Mouse (Mus musculus): ENCODE measurements at regions not wholly inside any gene's neighbourhood (a gene's known extent, or its start where the extent isn't known, plus 50 kb on each side); places are given as distances from the start of the nearest gene placed in this dataset.
A peak's percentile ranks its signal among the peaks of the same experiment; 100 is the strongest.

GRCm38 (mm10) chr7:117106691-117107191 lies 274.0 kb upstream of the Xylt1 start:
- no peak for DNase-seq (ENCODE audit: low spot score in 2 of 2)

- DNase-seq (ENCODE audit: low spot score in 2 of 2): no peak
Measured at GRCm38 (mm10) chr7:117108391-117108790, 272.4 kb upstream of the Xylt1 start.

DNA sequence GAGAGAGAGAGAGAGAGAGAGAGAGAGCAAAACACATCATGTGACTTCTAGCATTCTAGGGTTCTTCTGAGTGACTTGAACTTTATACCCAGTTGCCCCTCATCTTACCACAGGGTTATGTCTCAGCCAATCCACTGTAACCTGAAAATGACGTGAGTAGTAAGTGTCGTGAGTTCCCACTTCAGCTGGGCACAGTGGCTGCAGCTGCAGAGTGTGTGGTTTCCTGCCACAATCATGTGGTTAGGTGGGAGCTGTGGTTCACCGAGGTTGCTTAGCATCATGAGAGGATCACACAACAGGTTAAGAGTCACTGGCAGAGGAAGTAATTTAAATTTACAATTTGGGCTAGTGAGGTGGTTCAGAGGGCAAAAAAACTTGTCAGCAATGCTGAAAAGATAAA lies 253.1 kb upstream of the Xylt1 start:
- peak in 1 of 2 experiments; percentile 26 for DNase-seq (ENCODE audit: low spot score in 2 of 2)

- no peak for DNase-seq (ENCODE audit: low spot score in 2 of 2)
Measured at GRCm38 (mm10) chr7:117134869-117135268, 245.9 kb upstream of the Xylt1 start.

DNA sequence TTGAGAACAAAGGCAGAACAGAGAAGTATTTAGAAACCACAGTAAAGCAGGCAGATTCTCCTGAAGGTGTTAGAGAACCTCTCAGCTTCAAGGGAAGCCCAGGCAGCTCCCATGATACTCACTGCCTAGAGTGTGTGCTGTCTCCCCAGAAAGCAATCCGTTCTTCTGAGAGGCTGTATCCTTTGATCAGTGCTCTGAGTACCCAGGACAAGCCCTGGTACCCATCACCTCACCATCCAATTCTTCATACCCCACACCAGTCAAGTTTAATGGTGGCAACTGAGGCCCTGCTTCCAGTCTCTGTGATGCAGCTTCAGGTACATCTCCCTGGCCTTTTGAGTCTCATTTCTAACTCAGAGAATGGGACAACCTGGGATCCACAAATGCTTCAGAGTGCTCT lies 242.1 kb upstream of the Xylt1 start:
- DNase-seq (ENCODE audit: low spot score in 2 of 2): no peak

GRCm38 (mm10) chr7:117139245-117139970 lies 241.4 kb upstream of the Xylt1 start:
- DNase-seq (ENCODE audit: low spot score in 2 of 2): no peak

DNA sequence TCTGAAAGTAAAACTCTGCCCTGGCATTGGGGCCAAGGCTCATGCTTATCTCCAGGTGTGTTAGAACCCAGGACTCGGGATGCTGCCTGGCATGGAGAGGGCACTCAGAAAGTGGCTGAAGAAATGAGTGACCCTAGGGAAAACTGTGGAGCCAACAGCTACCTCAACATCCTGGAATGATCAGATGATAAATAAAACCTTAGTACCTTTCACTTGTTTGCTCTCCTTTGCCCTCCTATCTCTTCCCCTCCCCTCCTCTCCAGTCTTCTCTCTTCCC lies 240.9 kb upstream of the Xylt1 start:
- no peak for DNase-seq (ENCODE audit: low spot score in 2 of 2)

DNA sequence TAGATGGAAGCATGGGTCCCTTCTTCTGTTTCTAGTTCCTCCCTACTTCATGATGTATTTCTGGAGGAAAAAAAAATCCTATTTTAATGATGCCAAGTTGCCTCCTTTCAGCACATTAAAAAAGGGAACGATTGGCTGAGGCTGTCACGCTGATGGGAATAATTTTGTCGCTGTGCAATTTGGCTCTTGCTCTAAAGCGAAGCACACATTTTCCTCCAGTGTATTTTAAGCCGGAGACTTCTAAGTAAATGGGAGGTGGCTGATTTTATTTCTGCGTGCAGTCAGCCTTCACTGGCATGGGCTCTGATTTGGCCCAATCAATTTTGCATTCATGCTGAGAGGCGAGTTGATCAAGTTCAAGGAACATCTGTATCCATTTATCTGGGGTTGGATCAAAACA lies 234.0 kb upstream of the Xylt1 start:
- no peak for DNase-seq (ENCODE audit: low spot score in 2 of 2)

- no peak for DNase-seq (ENCODE audit: low spot score in 2 of 2)
Measured at GRCm38 (mm10) chr7:117150355-117150754, 230.4 kb upstream of the Xylt1 start.

DNA sequence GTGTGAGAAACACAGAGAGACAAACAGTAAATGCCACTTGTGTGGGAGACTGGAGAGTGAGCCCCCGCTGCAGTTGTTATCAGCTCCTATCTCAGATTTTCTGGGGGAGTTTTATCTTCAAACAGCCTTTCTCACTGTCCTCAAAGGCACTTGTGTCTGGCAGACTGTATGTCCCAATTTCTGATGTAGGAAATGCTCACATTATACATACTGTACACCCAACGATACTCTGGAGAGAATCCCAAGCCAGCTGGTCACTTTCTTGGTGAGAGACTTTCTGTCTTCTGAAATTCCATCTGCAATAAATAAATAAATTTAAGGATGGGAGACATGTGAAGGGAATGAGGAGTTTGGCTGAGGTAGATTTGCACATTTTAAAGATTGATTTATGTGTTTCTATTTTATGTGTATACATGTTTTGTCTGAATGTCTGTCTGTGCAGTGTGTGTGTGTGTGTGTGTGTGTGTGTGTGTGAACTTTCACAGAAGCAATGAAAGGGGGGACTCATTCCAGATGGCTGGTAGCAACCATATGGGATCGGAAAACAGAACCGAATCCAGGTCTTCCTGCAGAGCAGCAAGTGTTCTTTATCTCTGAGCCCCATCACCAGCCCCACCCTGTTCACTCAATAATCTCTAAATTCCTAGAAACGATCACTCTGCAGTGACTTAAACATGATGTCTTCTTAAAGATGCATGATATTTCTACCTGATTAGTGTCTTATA lies 226.8 kb upstream of the Xylt1 start:
- no peak for DNase-seq (ENCODE audit: low spot score in 2 of 2)

DNA sequence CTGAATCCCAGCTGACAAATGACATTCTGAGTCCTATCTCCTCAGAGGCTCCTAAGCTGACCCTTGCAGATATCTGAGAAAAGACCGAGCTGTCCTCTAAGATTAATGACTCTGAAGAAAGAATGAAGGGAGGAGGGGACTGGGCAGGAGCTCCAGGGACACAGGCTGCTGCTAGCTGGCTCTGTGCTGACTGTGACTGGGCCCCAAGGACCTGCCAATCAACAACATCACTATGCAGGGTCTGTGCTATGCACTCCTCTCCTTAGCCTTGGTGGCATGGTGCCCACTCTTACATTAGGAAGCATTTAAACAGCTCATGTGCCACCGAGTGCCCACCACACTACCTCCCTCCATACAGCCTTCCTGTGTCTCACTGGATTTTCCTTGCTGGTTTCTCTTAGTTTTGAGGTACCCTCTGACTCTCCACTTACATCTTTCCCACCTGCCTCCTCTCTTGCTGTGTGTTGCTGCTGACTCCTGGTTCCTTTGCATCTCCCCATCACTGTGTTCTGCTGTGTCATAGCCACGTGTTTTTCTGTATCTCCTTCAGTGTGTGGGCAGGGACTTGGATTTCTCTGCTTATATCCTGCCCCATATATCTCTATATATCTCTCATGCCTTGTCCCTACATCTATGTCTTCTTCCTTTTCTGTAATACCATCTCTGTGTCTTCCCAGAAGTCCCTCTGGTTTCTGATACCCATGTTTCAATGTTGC lies 219.4 kb upstream of the Xylt1 start:
- no peak for DNase-seq (ENCODE audit: low spot score in 2 of 2)

DNA sequence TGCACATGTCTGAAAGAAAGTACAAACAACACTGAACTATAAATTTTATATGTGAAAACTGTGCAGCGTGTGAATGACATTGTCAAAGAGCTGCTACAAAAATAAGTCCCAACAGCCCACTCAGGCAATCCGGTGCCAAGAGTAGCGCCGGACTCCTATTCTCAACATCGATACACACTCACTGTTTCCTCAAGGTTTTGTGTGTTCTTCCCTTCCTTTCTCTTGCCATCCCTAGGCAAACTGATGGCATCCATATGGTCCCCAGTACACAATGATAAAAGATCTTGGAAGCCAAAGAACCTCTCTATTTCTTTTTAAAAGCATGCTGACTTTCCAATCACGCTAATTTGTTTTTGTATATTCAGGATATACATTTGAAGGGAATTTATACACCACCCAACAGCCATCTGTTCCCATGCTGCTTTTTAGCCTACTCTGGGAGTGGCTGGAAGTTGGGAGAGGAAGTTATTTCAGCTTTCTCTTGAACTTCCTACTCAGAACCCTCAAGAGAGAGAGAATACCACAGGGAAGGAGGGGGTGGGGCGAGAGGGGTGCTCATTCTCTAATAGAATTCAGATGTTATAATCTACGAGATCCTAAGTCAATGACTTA lies 205.9 kb upstream of the Xylt1 start:
- DNase-seq (ENCODE audit: low spot score in 2 of 2): no peak

GRCm38 (mm10) chr7:117184011-117184410 lies 196.8 kb upstream of the Xylt1 start:
- no peak for DNase-seq (ENCODE audit: low spot score in 2 of 2)

- DNase-seq (ENCODE audit: low spot score in 2 of 2): no peak
Measured at GRCm38 (mm10) chr7:117185891-117186290, 194.9 kb upstream of the Xylt1 start.

- no peak for DNase-seq (ENCODE audit: low spot score in 2 of 2)
Measured at GRCm38 (mm10) chr7:117196611-117197010, 184.2 kb upstream of the Xylt1 start.

GRCm38 (mm10) chr7:117226294-117226693 lies 154.5 kb upstream of the Xylt1 start:
- no peak for DNase-seq (ENCODE audit: low spot score in 2 of 2)

GRCm38 (mm10) chr7:117229619-117230018 lies 151.2 kb upstream of the Xylt1 start:
- DNase-seq (ENCODE audit: low spot score in 2 of 2): no peak

- DNase-seq (ENCODE audit: low spot score in 2 of 2): no peak
Measured at GRCm38 (mm10) chr7:117256819-117257218, 124.0 kb upstream of the Xylt1 start.

DNA sequence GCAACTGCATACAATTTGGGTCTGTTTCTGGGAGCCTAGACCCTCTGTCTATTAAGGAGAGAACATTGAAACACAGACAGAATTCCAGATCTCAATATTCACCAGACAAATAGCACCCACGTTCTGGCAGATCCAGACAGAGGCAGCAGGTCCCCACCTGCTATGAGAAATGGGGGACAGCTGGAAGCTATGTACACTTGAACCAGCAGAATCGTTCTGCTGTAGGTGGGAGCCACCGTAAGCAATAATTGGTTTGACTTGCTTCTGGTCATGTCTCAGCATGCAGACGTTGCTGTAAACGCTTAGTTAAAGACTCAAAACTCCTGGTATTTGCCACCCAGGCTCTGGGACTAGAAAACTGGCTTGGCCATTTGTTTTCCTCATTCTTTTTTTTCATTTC lies 122.2 kb upstream of the Xylt1 start:
- DNase-seq (ENCODE audit: low spot score in 2 of 2): no peak

DNA sequence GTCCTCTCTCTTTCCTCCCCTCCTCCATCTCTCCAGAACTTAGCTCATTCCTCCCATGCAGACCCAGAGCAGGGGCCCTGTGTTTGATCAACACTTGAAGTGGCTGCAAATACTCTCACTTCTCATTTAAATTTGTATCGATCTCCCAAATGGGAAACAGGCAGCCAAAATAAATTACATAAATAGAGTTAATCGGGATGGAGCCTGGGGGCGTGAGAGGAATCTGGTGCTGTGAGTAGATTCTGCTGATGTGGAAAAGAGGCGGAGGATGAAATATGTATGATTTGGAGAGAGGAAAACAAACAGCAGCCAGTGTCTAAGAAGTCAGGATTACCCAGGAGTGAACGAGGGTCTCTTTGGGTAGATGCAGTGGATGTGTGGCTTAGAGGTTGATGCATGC lies 121.6 kb upstream of the Xylt1 start:
- no peak for DNase-seq (ENCODE audit: low spot score in 2 of 2)

DNA sequence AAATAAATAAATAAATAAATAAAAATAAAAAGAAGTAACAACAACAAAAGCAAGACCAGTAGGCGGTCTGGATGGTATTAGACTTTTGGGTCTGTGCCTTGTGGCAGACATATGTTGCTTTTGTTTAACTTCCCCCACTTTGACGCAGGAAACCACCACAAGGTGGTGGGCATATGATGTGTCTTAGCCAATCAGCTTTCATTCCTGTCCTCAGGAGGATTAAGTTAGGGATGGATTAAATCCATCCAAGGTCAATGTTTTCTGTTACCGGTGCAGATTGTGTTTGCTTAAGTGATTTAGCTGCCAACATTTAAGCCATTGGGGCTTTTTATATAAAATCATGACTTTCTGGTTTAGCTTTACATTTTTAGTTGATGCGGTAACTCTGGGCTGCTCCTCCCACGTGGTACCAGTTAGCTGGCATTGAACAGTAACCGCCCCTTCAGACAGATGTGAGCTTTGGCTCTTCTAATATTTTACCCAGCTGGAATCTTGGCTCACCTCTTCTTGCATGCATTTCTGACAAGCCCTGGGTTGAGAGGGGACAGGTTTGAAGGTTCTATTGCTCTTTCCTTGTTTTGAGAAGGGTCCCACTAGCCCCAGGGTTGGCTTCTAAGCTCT lies 121.0 kb upstream of the Xylt1 start:
- no peak for DNase-seq (ENCODE audit: low spot score in 2 of 2)

DNA sequence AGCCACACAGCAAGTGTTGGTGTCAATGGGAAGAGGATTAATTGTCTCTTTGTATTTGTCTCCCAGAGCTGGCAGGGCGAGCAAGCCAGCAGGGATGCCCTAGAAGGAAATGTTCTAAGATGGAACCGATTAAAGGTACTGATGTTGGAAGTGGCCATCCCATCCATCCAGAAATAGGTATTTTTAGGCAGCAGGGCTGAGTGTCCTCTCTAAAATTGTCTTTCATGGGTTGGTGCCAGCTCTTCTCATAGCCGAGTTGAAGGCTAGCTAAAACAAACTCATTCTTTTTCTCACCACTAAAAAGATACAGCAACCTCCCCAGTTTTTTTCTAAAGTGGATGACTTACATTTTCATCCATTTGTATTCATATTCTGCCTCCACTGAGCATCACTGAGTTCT lies 120.2 kb upstream of the Xylt1 start:
- DNase-seq (ENCODE audit: low spot score in 2 of 2): no peak

Measured in spleen, postnatal 10 days (tissue).